Mouse (Mus musculus) cerebellum, adult 2 months (tissue): Measurements from ENCODE around the gene Egflam.

Source experiments
- CTCF ChIP-seq: fragments of 200-500 bp; IDR thresholded peaks from 2 replicates; pipeline ENCODE4 v1.5.1; 2011; ENCODE audit warnings: low read depth, mild to moderate bottlenecking, control low read depth, low read length, moderate library complexity, borderline replicate concordance; ENCODE audit not compliant: insufficient read depth
- POLR2A ChIP-seq: fragments of 200-500 bp; IDR thresholded peaks from 2 replicates; pipeline ENCODE4 v1.6.1; 2011; ENCODE audit warnings: low read length, control low read depth, borderline replicate concordance; ENCODE audit not compliant: insufficient read depth

- TF ChIP-seq CTCF (no peak), POLR2A (no peak)
Observed at GRCm38 (mm10) chr15:7224151-7224775, 173.9 kb downstream of the Egflam start.
